Mouse (Mus musculus): ENCODE results near the gene Il1rl2. TPM values are rescaled to one million over a fixed set of nuclear protein-coding genes. Genes with fewer than 3 reads are reported as not detected.

Gene Il1rl2
- polyA plus RNA-seq, 1 experiment from 2014 or later = 1.5 TPM

DNA sequence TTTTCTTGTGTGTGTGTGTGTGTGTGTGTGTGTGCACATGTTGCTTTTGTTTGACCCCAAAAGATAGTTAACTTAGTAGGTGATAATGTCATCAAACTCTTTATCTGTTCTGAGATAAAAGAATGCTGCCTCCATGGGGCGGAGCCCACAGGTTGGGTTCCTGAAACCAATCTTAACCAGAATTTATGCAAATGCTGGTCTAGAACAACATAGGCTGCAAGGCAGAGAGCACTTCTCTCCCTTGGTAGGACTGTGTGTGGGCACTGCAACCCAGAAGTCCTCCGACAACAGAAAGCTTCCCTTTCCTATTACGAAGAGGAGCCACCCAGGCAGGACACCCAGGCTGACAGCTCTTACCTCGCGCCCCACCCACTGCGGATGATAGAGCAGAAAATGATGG lies 75.2 kb downstream of the Il1rl2 start:
- WGBS = 99% methylated on average over 6 of the region's 6 CpGs
- no peaks in the 10 kb centered on the region for H3K4me1 ChIP-seq
- no peak for DNase-seq (ENCODE audit: low spot score)
- H3K27ac ChIP-seq = no peak overlapping the region
- H3K27me3 ChIP-seq (ENCODE audit: low read depth, poor library complexity, severe bottlenecking) = no peaks in the 10 kb centered on the region
- H3K36me3 ChIP-seq = no peaks in the 10 kb centered on the region
- H3K4me3 ChIP-seq = no peak overlapping the region
- no peaks in the 10 kb centered on the region for H3K9me3 ChIP-seq (replicated peaks)

DNA sequence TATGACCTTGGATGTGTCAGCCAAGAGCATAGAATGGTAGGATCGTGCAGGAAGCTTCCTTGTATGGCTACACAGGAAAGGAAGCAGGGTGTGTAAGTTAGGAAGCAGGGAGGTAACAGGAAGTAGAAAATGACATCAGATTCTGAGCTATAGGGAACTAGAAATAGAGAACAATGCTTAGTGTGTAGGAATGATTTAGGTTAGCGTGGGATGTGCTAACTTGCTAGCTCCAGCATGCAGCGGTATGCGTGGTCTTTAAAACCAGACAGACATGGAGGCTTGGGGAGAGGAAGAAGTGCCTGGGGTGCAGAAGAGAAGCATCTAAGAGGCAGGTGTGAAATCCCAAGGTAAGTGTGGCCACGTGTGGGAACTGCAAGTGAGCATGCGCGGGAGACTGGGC lies 80.3 kb downstream of the Il1rl2 start:
- no peak overlapping the region for H3K27ac ChIP-seq
- H3K9me3 ChIP-seq (replicated peaks) = no peaks in the 10 kb centered on the region
- H3K36me3 ChIP-seq = no peaks in the 10 kb centered on the region
- H3K4me1 ChIP-seq = no peaks in the 10 kb centered on the region
- no peak overlapping the region for H3K4me3 ChIP-seq
- DNase-seq (ENCODE audit: low spot score) = peak; percentile 22
- WGBS = 81% methylated on average over 7 of the region's 7 CpGs
- H3K27me3 ChIP-seq (ENCODE audit: low read depth, poor library complexity, severe bottlenecking) = no peaks in the 10 kb centered on the region

- DNase-seq (ENCODE audit: low spot score) = peak; percentile 12
- no peaks in the 10 kb centered on the region for H3K27me3 ChIP-seq (ENCODE audit: low read depth, poor library complexity, severe bottlenecking)
- WGBS = 64% methylated on average over 1 of the region's 1 CpGs
- H3K27ac ChIP-seq = no peak overlapping the region
- H3K9me3 ChIP-seq (replicated peaks) = no peaks in the 10 kb centered on the region
- H3K36me3 ChIP-seq = no peaks in the 10 kb centered on the region
- no peaks in the 10 kb centered on the region for H3K4me1 ChIP-seq
- H3K4me3 ChIP-seq = no peak overlapping the region
Measured at GRCm38 (mm10) chr1:40409882-40410281, 85.5 kb downstream of the Il1rl2 start.

- 100% methylated on average over 1 of the region's 1 CpGs for WGBS
- Histone ChIP-seq H3K4me1 (no peaks in the 10 kb centered on the region), H3K4me3 (no peak overlapping the region), H3K27me3 (ENCODE audit: low read depth, poor library complexity, severe bottlenecking) (no peaks in the 10 kb centered on the region), H3K36me3 (no peaks in the 10 kb centered on the region), H3K9me3 (replicated peaks) (no peaks in the 10 kb centered on the region), H3K27ac (no peak overlapping the region)
- DNase-seq (ENCODE audit: low spot score) = no peak
Measured at GRCm38 (mm10) chr1:40413039-40413438, 88.6 kb downstream of the Il1rl2 start.

DNA sequence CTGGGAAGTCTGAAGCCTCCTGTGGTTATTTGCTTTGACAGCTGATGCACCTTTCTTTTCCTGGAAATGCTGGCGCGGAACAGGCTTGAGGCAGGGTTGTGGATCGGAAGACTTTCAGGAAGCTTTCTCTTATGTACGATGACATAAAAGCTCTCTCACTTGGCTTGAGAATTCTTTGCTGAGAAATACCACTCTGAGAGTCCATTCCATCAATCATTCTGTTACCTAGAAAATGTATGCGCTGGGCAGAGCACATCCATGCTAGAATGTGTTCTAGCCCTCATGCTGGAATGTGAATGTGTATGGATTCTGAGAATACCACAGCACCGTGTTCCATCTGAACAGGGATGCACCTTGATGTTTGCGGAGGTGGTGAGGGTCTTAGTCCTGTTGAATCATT lies 89.9 kb downstream of the Il1rl2 start:
- Histone ChIP-seq H3K9me3 (replicated peaks) (no peaks in the 10 kb centered on the region), H3K4me3 (no peak overlapping the region), H3K27ac (no peak overlapping the region), H3K36me3 (no peaks in the 10 kb centered on the region), H3K27me3 (ENCODE audit: low read depth, poor library complexity, severe bottlenecking) (no peaks in the 10 kb centered on the region), H3K4me1 (no peaks in the 10 kb centered on the region)
- DNase-seq (ENCODE audit: low spot score) = peak; percentile 24
- WGBS = 90% methylated on average over 7 of the region's 7 CpGs

- no peak for DNase-seq (ENCODE audit: low spot score)
Measured at GRCm38 (mm10) chr1:40414863-40415656, 90.7 kb downstream of the Il1rl2 start.

DNA sequence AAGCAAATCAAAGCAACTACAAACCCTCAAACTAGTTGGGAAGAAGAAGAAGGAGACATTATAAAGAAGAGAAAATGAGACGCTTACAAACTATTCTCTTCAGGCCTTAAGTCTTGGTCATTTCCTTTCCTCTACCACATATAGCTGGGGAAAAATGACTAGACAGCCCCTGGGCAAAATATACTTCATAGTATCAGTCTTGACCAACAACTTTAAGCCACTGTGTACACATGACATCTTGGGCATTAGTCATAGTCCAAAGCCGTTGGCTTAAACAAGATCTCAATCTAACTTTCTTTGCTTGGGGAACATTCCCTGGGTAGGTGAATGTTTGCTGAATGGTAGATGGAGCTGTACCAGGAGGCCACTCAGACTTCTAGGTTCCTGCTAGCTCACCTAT lies 92.6 kb downstream of the Il1rl2 start:
- DNase-seq (ENCODE audit: low spot score) = peak; percentile 9
- no peaks in the 10 kb centered on the region for H3K36me3 ChIP-seq
- WGBS = 96% methylated on average over 2 of the region's 2 CpGs
- no peak overlapping the region for H3K4me3 ChIP-seq
- no peaks in the 10 kb centered on the region for H3K27me3 ChIP-seq (ENCODE audit: low read depth, poor library complexity, severe bottlenecking)
- H3K9me3 ChIP-seq (replicated peaks) = no peaks in the 10 kb centered on the region
- H3K27ac ChIP-seq = no peak overlapping the region
- no peaks in the 10 kb centered on the region for H3K4me1 ChIP-seq

More at GRCm38 (mm10) chr1:40414863-40415656, 90.7 kb downstream of the Il1rl2 start:
- WGBS = 74% methylated on average over 7 of the region's 7 CpGs
- Histone ChIP-seq H3K27ac (no peak overlapping the region), H3K9me3 (replicated peaks) (no peaks in the 10 kb centered on the region), H3K36me3 (no peaks in the 10 kb centered on the region), H3K4me3 (no peak overlapping the region), H3K4me1 (no peaks in the 10 kb centered on the region), H3K27me3 (ENCODE audit: low read depth, poor library complexity, severe bottlenecking) (no peaks in the 10 kb centered on the region)

Other genes starting within 250 kb of the Il1rl2 start
- 0.51 and 0.60 TPM in 2 replicates for gene Il1r1, start 99.5 kb upstream of the Il1rl2 start, polyA plus RNA-seq (2016; fragmentation: Nextera tagmentation; extraction: Ambion mirVana)
- 0.15 TPM in 1 of 2 replicates, not detected in the other for gene Il1rl1, start 105.0 kb downstream of the Il1rl2 start, polyA plus RNA-seq (2016; fragmentation: Nextera tagmentation; extraction: Ambion mirVana)
- not detected in 2 replicates for gene Il18r1, start 140.9 kb downstream of the Il1rl2 start, polyA plus RNA-seq (2016; fragmentation: Nextera tagmentation; extraction: Ambion mirVana)
- gene Il18rap, start 190.8 kb downstream of the Il1rl2 start, polyA plus RNA-seq (2016; fragmentation: Nextera tagmentation; extraction: Ambion mirVana) = 0.24 and 0.31 TPM in 2 replicates